Mouse (Mus musculus) embryonic facial prominence, embryonic 13.5 days (tissue): ENCODE data around the gene Nadsyn1. TPM values are rescaled to one million over a fixed set of nuclear protein-coding genes. Genes with fewer than 3 reads are reported as not detected.

Experiments
- ATAC-seq: fragments of 200-750 bp; cut with Nextera tagmentation; 2 replicates; pipeline ENCODE4 v1.8.0; 2017; ENCODE audit warnings: low read depth; ENCODE audit not compliant: insufficient number of reproducible peaks, insufficient read depth, low FRiP score, low TSS enrichment
- H3K27ac ChIP-seq: fragments of 300-500 bp; sonication (generic); 2 replicates; pipeline ENCODE4 v1.5.1; 2015; ENCODE audit warnings: moderate library complexity, mild to moderate bottlenecking, inconsistent platforms
- H3K27me3 ChIP-seq: fragments of 300-500 bp; sonication (generic); 2 replicates; pipeline ENCODE4 v1.6.1; 2015; ENCODE audit warnings: mild to moderate bottlenecking, inconsistent platforms
- H3K36me3 ChIP-seq: fragments of 300-500 bp; sonication (generic); 2 replicates; pipeline ENCODE4 v1.6.1; 2015; ENCODE audit warnings: mild to moderate bottlenecking, inconsistent platforms
- H3K4me1 ChIP-seq: fragments of 300-500 bp; sonication (generic); 2 replicates; pipeline ENCODE4 v1.6.1; 2015; ENCODE audit warnings: inconsistent platforms
- H3K4me2 ChIP-seq: fragments of 300-500 bp; sonication (generic); 2 replicates; pipeline ENCODE4 v1.6.1; 2015; ENCODE audit warnings: moderate library complexity, mild to moderate bottlenecking, inconsistent platforms
- H3K4me3 ChIP-seq: fragments of 300-500 bp; sonication (generic); 2 replicates; pipeline ENCODE4 v1.5.1; 2015; ENCODE audit warnings: mild to moderate bottlenecking, inconsistent platforms
- H3K9ac ChIP-seq: fragments of 300-500 bp; sonication (generic); 2 replicates; pipeline ENCODE4 v1.6.1; 2015; ENCODE audit warnings: mild to moderate bottlenecking, inconsistent platforms
- H3K9me3 ChIP-seq: fragments of 300-500 bp; sonication (generic); 2 replicates; pipeline ENCODE4 v1.6.1; 2016; ENCODE audit warnings: inconsistent platforms
- WGBS: fragments of 180-500 bp; shearing (Covaris S2); methylation state at CpG from one replicate; pipeline ENCODE4 v1.1.7; 2015; ENCODE audit warnings: mixed read lengths; 5-methylcytosine and 5-hydroxymethylcytosine counted together
- polyA plus RNA-seq: library from polyadenylated mRNA; unstranded; fragments of >200 nt; fragmentation: Nextera tagmentation; extraction: Ambion mirVana; gene quantifications from 2 replicates; pipeline ENCODE4 v1.2.1, GENCODE M21; 2015

Nadsyn1 gene
- polyA plus RNA-seq, 1 experiment from 2014 or later, result 5.8 TPM

DNA sequence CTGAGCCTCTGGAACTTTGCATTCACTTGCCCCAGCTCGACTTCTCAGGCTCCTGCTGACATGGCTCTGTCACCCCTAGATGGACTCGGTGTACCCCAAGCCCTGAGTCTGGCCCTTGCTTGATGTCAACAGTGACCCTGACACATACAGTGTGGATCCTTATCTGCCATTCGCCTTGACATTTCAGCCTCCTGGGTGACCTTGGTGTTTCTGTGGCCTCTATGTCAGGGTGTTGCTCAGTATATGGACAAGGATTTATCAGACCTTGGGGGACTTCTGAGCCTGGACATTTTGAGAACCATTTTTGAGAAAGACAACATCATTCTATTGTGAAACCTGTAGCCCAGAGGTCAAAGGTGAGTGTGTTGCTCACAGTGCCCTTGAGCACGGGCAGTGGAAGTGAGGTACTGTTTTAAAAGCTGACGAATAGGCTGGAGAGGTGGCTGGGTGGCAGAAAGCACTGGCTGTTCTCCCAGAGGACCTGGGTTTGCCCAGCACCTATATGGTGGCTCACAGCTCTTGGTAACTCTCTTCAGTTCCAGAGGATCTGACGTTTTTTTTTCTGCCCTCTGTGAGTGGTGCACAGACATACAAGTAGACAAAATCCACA is 11.0 kb upstream of the Nadsyn1 start:
- Histone ChIP-seq H3K36me3 (peaks cover 20% of the 10 kb centered on the region), H3K4me3 (no peak overlapping the region), H3K27me3 (no peaks in the 10 kb centered on the region), H3K4me2 (no peak overlapping the region), H3K27ac (no peak overlapping the region), H3K9ac (no peak overlapping the region), H3K9me3 (no peaks in the 10 kb centered on the region), H3K4me1 (peaks cover 38% of the 10 kb centered on the region)
- no peak for ATAC-seq
- WGBS, result 82% methylated on average over 6 of the region's 6 CpGs

DNA sequence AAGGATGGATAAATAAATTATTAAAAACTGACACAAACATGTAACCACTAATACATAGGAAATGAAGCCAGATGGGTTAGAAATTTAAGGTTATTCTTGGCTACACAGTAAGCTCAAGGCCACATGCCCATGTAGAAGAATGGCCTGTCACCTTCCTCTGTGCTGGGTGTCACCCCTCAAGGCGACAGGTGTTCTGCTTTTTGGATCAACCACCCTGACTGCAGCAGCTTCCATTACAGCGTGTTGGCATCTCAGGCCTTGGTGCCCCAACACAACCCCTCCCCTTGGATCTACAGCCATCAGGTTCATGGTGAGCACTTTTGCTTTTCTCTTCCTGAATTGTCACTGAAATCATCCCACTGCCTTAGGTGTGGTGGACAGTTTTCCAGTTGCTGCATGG is 10.0 kb upstream of the Nadsyn1 start:
- no peaks in the 10 kb centered on the region for H3K27me3 ChIP-seq
- H3K9ac ChIP-seq, result no peak overlapping the region
- H3K36me3 ChIP-seq, result peaks cover 9% of the 10 kb centered on the region
- no peaks in the 10 kb centered on the region for H3K9me3 ChIP-seq
- H3K4me1 ChIP-seq, result peaks cover 38% of the 10 kb centered on the region
- no peak overlapping the region for H3K4me2 ChIP-seq
- H3K4me3 ChIP-seq, result no peak overlapping the region
- no peak overlapping the region for H3K27ac ChIP-seq
- 93% methylated on average over 2 of the region's 2 CpGs for WGBS
- ATAC-seq, result no peak

DNA sequence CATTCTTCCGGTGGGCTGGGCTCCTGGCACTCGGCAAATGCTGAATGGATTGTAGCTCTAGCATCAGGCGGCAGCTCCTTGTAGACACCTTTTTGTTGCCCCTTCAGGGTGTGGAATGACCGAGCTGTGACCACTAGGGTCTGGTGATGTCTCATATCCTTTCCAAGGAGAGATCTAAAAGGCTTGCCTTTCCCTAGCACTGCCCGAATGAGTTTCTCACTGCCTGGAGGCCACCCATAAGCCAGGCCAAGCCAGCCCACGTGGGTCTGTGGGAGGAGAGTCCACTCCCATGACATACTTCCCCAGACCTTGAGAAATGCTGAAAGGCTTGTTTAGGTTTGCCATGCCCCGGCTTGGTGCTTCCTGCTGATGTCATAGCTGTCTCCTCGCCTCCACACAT is 9.5 kb upstream of the Nadsyn1 start:
- H3K9ac ChIP-seq, result no peak overlapping the region
- H3K4me2 ChIP-seq, result no peak overlapping the region
- H3K27me3 ChIP-seq, result no peaks in the 10 kb centered on the region
- H3K4me1 ChIP-seq, result peaks cover 38% of the 10 kb centered on the region
- 86% methylated on average over 8 of the region's 8 CpGs for WGBS
- H3K4me3 ChIP-seq, result no peak overlapping the region
- H3K36me3 ChIP-seq, result peaks cover 5% of the 10 kb centered on the region
- ATAC-seq, result no peak
- no peak overlapping the region for H3K27ac ChIP-seq
- no peaks in the 10 kb centered on the region for H3K9me3 ChIP-seq

DNA sequence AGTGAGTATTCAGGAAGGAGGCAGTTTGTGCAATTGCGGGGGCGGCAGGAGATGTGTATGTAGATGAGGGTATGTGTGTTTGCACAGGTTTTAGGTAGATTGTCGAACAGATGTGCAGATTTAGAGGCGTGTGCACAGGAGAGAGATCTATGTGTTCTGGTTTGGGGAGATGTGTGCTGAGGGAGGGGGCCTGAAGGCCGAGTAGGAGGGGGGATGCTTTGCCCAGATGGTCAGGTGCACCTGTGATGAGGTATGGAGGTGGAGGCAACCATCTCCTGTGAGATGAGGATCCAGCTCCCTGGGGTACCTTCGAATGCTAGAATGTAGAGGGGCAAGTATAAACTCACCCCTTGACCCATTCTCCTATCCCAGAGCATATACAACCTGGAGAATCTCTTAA is 7.8 kb upstream of the Nadsyn1 start:
- Histone ChIP-seq H3K27me3 (no peaks in the 10 kb centered on the region), H3K4me2 (peak overlapping the region; percentile 91)
- WGBS, result 9% methylated on average over 6 of the region's 6 CpGs

DNA sequence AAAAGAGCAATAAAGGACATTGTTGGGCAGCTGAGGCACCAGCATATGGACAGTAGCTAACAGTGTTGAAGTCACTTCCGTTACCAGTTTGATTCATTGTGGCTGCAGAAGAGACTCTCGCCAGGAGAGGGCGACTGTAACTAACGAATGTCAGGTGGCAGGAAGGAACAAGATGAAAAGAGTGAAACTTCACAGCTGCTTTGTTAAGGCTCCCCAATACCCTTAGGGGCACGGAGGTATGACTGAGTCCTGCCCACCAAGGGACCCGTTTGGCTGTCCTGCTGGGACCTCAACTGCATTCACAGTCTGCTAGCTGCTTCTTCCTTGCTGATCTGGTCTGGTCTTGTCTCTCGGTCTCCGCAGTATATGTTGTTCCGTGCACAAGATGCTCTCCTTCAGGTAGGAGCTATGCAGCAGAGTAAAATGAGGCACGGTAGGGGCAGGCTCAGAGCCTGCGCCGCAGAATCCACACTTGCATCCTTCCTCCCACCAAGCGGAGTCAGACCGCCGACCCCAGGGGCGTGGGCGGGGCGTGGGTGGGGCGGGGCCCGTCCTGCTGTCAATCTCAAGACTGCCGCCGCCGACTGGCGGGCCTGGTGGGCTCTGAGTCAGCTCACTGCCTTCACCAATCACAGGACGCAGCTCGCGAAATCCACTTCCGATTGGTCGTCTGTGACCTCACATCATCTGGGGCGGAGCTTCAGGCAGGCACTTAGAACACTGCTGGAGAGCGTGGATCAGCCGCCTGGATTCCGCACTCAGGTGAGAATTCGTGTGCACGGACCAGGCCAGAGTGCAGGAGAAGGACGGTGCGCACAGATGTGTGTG is 7.1 kb upstream of the Nadsyn1 start:
- peak overlapping the region; percentile 90 for H3K27ac ChIP-seq
- H3K27me3 ChIP-seq, result no peaks in the 10 kb centered on the region
- ATAC-seq, result peak; percentile 98
- H3K4me2 ChIP-seq, result peak overlapping the region; percentile 91
- no peaks in the 10 kb centered on the region for H3K36me3 ChIP-seq
- H3K4me3 ChIP-seq, result peak overlapping the region; percentile 62
- H3K9ac ChIP-seq, result peak overlapping the region; percentile 78
- WGBS, result under 1% methylated on average over 37 of the region's 37 CpGs
- H3K9me3 ChIP-seq, result no peaks in the 10 kb centered on the region
- peaks cover 29% of the 10 kb centered on the region for H3K4me1 ChIP-seq

More for the DNA sequence above, 7.8 kb upstream of the Nadsyn1 start:
- ATAC-seq, result no peak
- Histone ChIP-seq H3K9me3 (no peaks in the 10 kb centered on the region), H3K4me3 (peak overlapping the region; percentile 62), H3K27ac (peak overlapping the region; percentile 60; the same call in 1 of the 2 replicates), H3K4me1 (peaks cover 34% of the 10 kb centered on the region), H3K9ac (peak overlapping the region; percentile 78), H3K36me3 (no peaks in the 10 kb centered on the region)

DNA sequence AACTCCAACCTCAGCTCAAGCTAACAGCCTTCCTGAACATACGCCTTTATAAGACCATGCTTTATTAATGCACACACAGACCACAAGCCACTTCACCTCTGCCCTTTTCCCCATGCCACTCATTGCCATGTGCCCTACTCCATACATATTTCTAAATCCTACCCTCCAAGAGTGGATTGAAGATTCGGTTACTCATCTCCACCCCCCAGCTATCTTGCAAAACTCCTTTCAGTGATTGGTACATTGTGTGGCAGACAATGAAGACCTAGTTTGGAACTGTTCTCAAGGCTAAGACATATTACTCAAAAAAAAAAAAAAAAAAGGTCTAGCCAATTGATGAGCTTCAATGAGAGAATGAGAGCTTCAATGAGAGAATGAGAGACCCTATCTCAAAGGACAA is 4.3 kb upstream of the Nadsyn1 start:
- WGBS, result 82% methylated on average over 2 of the region's 2 CpGs
- H3K27ac ChIP-seq, result no peak overlapping the region
- H3K9me3 ChIP-seq, result no peaks in the 10 kb centered on the region
- H3K9ac ChIP-seq, result no peak overlapping the region
- ATAC-seq, result no peak
- no peak overlapping the region for H3K4me2 ChIP-seq
- no peak overlapping the region for H3K4me3 ChIP-seq
- no peaks in the 10 kb centered on the region for H3K27me3 ChIP-seq
- H3K36me3 ChIP-seq, result no peaks in the 10 kb centered on the region
- H3K4me1 ChIP-seq, result peaks cover 23% of the 10 kb centered on the region

DNA sequence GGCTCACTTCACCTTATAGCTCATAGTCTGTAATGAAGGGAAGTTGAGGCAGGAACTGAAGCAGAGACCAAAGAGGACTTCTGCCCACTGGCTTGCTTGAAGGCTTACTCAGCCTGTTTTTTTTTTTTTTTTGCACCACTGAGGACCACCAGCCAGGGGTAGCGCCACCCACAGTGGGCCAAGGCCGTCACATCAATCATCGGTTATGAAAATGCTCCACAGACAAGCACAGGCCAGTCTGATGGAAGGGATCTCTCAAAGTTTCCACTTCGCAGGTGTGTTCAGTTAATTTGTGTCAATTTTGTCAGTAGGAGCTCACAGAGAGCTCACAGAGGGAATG is 587 bp upstream of the Nadsyn1 start:
- WGBS, result 69% methylated on average over 4 of the region's 4 CpGs
- H3K9ac ChIP-seq, result peak overlapping the region; percentile 67
- ATAC-seq, result no peak

DNA sequence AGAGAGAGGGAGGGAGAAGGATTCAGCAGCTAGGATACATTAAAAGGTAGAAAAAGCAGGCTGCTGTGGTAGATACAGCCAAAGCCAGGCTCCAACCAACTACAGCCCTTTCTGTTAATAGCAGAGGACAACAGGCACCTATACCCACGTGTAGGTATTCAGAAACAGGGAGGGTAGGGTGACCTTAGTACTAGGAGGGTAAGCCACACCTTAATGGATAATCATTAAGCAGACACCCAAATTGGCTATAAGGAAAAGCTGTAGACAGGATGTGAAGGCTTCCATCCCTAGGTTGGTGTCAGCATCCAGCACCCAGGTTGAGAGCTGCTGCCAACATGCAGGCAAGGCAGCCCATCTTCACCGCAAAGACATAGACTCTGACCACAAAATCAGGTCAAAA is 1.4 kb downstream of the Nadsyn1 start:
- Histone ChIP-seq H3K36me3 (peaks cover 20% of the 10 kb centered on the region), H3K4me3 (no peak overlapping the region)

More for the DNA sequence above, 587 bp upstream of the Nadsyn1 start:
- H3K9me3 ChIP-seq, result no peaks in the 10 kb centered on the region
- peak overlapping the region; percentile 69 for H3K4me2 ChIP-seq
- no peaks in the 10 kb centered on the region for H3K27me3 ChIP-seq
- H3K4me1 ChIP-seq, result peaks cover 11% of the 10 kb centered on the region
- H3K36me3 ChIP-seq, result peaks cover 8% of the 10 kb centered on the region
- peak overlapping the region; percentile 72 for H3K4me3 ChIP-seq
- H3K27ac ChIP-seq, result peak overlapping the region; percentile 79

DNA sequence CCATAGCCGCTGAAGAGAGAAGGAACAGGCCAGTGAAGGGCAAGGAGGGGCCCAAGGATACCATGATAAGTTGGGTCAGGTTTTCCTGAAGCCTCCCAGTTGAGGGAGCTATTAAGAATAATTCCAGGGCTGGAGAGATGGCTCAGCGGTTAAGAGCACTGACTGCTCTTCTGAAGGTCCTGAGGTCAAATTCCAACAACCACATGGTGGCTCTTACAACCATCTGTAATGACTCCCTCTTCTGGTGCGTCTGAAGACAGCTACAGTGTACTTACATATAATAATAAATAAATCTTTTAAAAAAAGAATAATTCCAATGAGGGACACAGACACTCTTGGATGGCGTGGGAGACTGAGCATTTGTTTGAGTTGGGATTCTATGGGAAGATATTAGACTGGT is 3.4 kb downstream of the Nadsyn1 start:
- no peak overlapping the region for H3K27ac ChIP-seq

More for the DNA sequence above, 1.4 kb downstream of the Nadsyn1 start:
- H3K9me3 ChIP-seq, result no peaks in the 10 kb centered on the region
- peaks cover 11% of the 10 kb centered on the region for H3K4me1 ChIP-seq
- H3K9ac ChIP-seq, result no peak overlapping the region
- no peak overlapping the region for H3K4me2 ChIP-seq
- no peak overlapping the region for H3K27ac ChIP-seq
- no peak for ATAC-seq
- no peaks in the 10 kb centered on the region for H3K27me3 ChIP-seq
- 94% methylated on average over 2 of the region's 2 CpGs for WGBS

DNA sequence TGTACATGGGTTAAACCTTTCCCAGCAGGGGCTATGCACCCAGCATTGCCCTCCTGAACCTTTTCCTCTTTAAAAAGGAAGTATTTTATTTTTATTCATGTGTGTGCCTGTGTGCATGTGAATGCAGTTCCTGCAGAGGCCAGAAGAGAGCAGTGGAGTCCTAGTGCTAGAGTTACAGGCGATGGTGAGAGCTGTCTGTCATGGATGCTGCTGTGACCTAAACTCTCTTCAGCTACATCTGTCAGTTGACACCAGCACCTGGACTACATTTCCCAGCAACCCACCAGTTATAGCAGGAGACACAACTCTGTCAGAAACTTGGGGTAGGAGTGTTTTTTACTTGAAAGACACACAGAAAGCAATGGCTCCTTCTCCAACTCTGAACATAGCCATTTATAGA is 13.7 kb downstream of the Nadsyn1 start:
- ATAC-seq, result no peak
- no peak overlapping the region for H3K4me3 ChIP-seq
- H3K4me2 ChIP-seq, result no peak overlapping the region
- H3K9me3 ChIP-seq, result no peaks in the 10 kb centered on the region
- 30% methylated on average over 1 of the region's 1 CpGs for WGBS
- no peaks in the 10 kb centered on the region for H3K27me3 ChIP-seq
- peaks cover 90% of the 10 kb centered on the region for H3K36me3 ChIP-seq
- H3K4me1 ChIP-seq, result no peaks in the 10 kb centered on the region
- no peak overlapping the region for H3K9ac ChIP-seq
- H3K27ac ChIP-seq, result no peak overlapping the region

More for the DNA sequence above, 3.4 kb downstream of the Nadsyn1 start:
- WGBS, result 73% methylated on average over 4 of the region's 4 CpGs
- H3K4me3 ChIP-seq, result no peak overlapping the region
- ATAC-seq, result no peak
- H3K4me1 ChIP-seq, result peaks cover 11% of the 10 kb centered on the region
- no peaks in the 10 kb centered on the region for H3K9me3 ChIP-seq
- H3K27me3 ChIP-seq, result no peaks in the 10 kb centered on the region
- H3K36me3 ChIP-seq, result peaks cover 37% of the 10 kb centered on the region
- H3K4me2 ChIP-seq, result no peak overlapping the region
- H3K9ac ChIP-seq, result no peak overlapping the region

DNA sequence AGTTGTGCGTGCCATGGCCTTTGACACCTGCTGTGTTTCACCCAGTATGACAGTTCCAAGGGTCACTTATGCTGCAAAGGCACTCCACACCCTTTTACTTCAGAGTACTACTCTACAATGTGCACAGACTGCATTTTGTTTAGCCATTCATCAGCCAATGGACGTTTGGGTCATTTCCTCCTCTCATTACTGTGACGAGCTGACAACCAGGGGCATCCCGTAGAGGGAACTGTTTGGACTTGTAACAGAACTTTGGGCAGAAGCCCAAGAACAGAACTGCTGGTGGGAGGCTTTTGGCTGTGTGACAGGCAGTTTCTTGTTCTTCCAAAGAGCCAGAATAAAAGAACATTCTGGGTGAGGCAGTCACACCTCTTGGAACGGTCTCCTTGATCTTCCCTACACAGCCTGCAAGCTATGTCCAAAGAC is 17.4 kb downstream of the Nadsyn1 start:
- WGBS, result 71% methylated on average over 5 of the region's 5 CpGs
- no peaks in the 10 kb centered on the region for H3K4me1 ChIP-seq
- no peak overlapping the region for H3K4me2 ChIP-seq
- no peaks in the 10 kb centered on the region for H3K9me3 ChIP-seq
- ATAC-seq, result no peak
- no peaks in the 10 kb centered on the region for H3K27me3 ChIP-seq
- H3K36me3 ChIP-seq, result peaks cover 81% of the 10 kb centered on the region
- H3K9ac ChIP-seq, result no peak overlapping the region
- H3K27ac ChIP-seq, result no peak overlapping the region
- H3K4me3 ChIP-seq, result no peak overlapping the region
